Mouse (Mus musculus): ENCODE measurements around the gene Zbtb2. TPM values are rescaled to one million over a fixed set of nuclear protein-coding genes. Genes with fewer than 3 reads are reported as not detected.
"Not testable (repeated sequence)": the region's sequence is repeated elsewhere in the genome, so short reads cannot be mapped to it uniquely, and the experiment has no call there.

Gene Zbtb2
- polyA plus RNA-seq (2012; ENCODE audit: insufficient read depth, insufficient read length, low replicate concordance, missing spikeins), result not detected in 2 replicates

DNA sequence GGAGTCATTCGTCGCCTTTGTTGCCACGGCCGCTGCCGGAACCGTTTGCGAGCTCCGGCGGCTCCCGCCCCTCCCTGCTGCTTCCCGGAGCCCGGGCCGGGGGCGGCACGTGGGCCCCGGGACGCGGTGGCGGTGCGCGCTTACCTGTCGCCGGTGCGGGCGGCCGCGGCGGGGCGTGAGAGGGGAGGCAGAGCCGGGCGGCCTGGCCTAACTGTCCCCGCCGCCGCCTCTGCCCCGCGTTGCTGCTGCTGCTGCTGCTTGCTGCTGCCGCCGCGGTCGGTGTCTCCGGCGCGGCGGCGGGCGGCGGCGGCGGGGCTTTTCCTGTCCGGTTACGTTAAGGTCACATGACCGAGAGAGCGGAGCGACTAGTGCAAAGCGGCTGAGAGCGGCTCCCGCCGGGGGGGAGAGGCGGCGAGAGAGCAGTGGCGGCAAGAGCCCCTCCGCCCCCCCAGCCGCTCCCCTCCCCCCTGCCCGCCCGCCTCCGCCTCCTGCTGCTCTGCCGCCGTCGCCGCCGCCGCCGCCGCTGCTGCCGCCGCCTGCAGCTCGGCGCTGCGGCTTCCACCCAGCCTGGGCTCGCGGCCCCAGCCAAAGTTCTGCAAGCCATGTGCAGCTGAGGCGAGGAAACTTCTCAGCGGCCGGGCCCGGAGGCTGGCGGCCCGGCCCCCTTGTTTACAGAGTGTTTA, at the start of gene Zbtb2:
TSS of gene Zbtb2 (minus strand) at position 408 of the 683 bp plus-strand sequence.
- under 1% methylated on average over 77 of the region's 87 CpGs for WGBS
- H3K4me1 ChIP-seq (ENCODE audit: control insufficient read depth, insufficient read depth, low read length), result peaks cover 11% of the 10 kb centered on the region

DNA sequence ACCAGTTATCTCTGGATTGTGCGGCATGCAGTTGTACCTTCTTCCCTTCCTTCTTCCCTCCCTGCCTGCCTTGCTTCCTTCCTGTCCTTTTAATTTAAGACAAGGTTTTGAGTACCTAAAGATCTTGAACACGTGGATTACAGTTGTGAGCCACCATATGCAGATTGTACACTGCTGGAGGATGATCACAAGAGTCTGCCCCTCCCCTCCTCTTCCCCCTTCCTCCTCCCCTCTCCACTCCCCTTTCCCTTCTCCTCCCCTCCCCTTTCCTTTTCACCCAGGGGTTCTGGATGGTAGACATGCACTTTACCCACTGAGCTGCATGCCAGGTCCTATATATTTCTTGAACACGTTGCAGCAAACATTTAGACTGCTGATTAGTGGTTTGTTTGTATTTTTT, 47.5 kb upstream of the Zbtb2 start:
- Histone ChIP-seq H3K4me1 (ENCODE audit: control insufficient read depth, insufficient read depth, low read length) (peaks cover 9% of the 10 kb centered on the region; the same call in 1 of the 2 replicates), H3K4me3 (ENCODE audit: insufficient read depth, low read depth, low read length) (no peak overlapping the region), H3K27ac (ENCODE audit: insufficient read depth, low read depth, low read length) (no peak overlapping the region)
- TF ChIP-seq POLR2A (IDR thresholded peaks at IDR 0.05; ENCODE audit: insufficient read depth, low read depth, low read length), result no peak
- TF ChIP-seq CTCF (IDR thresholded peaks at IDR 0.05; ENCODE audit: insufficient read depth, low read depth, low read length), result no peak
- 86% methylated on average over 3 of the region's 3 CpGs for WGBS

More for the DNA sequence above, at the start of gene Zbtb2:
- Histone ChIP-seq H3K27ac (ENCODE audit: insufficient read depth, low read depth, low read length) (peak within 1 kb of the TSS; percentile 94), H3K4me3 (ENCODE audit: insufficient read depth, low read depth, low read length) (peak within 1 kb of the TSS; percentile 95)
- TF ChIP-seq CTCF (IDR thresholded peaks at IDR 0.05; ENCODE audit: insufficient read depth, low read depth, low read length) (no peak), POLR2A (IDR thresholded peaks at IDR 0.05; ENCODE audit: insufficient read depth, low read depth, low read length) (no peak)

DNA sequence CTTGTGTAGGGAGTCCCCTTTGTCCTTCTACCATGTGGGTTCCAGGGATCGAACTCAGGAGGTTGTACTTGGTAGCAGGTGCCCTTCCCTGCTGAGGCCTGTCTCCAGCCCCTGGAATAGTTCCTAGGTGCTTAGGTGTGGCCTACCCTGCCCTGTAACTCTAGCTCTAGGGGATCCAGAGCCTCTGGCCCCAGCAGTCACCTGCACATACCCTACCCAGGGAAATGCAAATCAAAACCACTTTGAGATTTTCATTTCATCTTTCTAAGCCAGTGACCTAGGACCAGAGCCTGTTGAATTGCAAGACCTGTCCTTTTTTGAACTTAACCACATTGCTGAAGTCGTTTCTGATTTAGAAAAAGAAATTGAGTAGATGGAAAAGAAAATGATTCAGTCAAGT, 46.0 kb upstream of the Zbtb2 start:
- 82% methylated on average over 2 of the region's 2 CpGs for WGBS
- peaks cover 12% of the 10 kb centered on the region for H3K4me1 ChIP-seq (ENCODE audit: control insufficient read depth, insufficient read depth, low read length)
- H3K27ac ChIP-seq (ENCODE audit: insufficient read depth, low read depth, low read length); H3K4me3 ChIP-seq (ENCODE audit: insufficient read depth, low read depth, low read length): not testable (repeated sequence)

DNA sequence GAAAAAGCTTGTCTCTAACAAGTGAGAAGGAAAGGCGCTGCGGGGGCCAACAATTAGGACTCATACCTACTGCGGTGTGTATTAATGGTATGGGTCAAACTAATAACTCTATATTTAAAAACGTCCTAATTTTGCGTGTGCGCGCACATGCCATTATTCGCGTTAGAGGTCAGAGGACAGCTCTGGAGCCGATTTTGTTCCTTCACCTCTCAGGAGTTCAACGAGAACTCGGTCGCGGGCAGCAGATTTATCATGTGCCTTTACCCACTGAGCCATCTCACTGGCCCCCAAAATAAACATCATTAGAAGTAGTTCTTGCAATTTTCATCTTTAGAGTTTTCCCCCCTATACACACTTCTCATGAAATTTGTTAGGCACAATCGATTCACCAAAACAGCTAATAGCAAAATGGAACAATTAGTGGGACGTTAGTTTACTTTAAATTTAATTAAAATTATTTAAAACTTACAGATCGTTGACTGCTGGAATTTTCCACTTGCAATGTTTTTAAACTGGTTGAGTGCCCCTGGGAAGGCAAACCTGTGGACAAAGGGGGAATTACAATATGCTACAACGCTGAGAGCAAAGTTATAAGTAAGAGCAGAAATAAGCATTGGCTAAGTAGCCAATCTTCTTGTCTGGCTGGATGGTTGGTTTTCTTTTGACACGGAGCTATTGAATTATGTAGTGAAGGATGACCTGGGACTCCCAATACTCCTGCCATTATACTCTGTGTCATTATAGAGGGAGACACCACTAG, 45.3 kb upstream of the Zbtb2 start:
- TF ChIP-seq POLR2A (IDR thresholded peaks at IDR 0.05; ENCODE audit: insufficient read depth, low read depth, low read length) (no peak), CTCF (IDR thresholded peaks at IDR 0.05; ENCODE audit: insufficient read depth, low read depth, low read length) (no peak)
- Histone ChIP-seq H3K27ac (ENCODE audit: insufficient read depth, low read depth, low read length) (peak overlapping the region; percentile 84), H3K4me3 (ENCODE audit: insufficient read depth, low read depth, low read length) (peak overlapping the region; percentile 86), H3K4me1 (ENCODE audit: control insufficient read depth, insufficient read depth, low read length) (peaks cover 12% of the 10 kb centered on the region)
- 6% methylated on average over 19 of the region's 19 CpGs for WGBS

DNA sequence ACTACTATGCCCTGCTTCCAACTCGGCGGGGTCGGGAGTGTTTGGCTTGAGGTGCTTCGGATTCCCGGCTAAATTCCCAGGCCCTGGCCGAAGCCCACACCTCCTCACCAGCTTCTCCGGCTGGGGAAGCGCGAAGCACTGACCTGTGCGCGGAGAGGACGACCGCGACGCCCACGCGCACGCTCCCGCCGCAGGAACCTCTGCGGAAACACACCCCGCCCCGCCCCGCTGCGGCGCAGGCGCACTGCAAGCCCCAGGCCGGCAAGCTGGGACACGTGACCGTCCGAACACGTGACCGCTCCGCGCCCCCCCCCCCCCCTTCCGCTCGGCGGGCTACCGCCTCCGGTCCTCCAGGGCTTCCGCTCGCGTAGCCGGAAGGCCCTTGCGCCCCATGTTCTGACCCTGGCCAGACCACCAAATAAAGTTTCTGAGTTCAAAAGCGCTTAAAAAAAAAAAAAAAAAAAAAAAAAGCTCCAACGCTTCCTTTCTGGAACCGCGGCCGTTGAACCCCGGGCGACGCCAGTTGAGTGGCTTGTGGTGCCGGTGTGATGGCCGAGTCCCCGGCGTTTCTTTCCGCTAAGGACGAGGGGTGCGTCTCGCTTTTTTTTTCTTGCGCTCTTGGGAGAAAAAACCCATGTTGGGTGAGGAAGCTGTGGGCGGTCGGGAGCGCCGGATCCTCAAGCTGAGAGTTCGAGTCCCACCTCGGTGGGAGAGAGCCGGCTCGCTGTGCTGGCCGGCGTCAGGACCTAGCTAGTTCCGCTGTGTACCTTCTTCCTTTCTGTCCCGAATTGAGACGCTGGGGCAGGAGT, 44.4 kb upstream of the Zbtb2 start, which contains the start of the genes Rmnd1 and Armt1:
TSS of gene Rmnd1 (minus strand) at position 266 of the 809 bp plus-strand sequence.
TSS of gene Armt1 (plus strand) at position 345 of the 809 bp plus-strand sequence.
- Histone ChIP-seq H3K4me1 (ENCODE audit: control insufficient read depth, insufficient read depth, low read length) (peaks cover 12% of the 10 kb centered on the region), H3K4me3 (ENCODE audit: insufficient read depth, low read depth, low read length) (peak within 1 kb of the TSS; percentile 89), H3K27ac (ENCODE audit: insufficient read depth, low read depth, low read length) (peak within 1 kb of the TSS; percentile 84)
- WGBS, result under 1% methylated on average over 72 of the region's 75 CpGs
- peak; percentile 91 for TF ChIP-seq POLR2A (IDR thresholded peaks at IDR 0.05; ENCODE audit: insufficient read depth, low read depth, low read length)
- TF ChIP-seq CTCF (IDR thresholded peaks at IDR 0.05; ENCODE audit: insufficient read depth, low read depth, low read length), result no peak

DNA sequence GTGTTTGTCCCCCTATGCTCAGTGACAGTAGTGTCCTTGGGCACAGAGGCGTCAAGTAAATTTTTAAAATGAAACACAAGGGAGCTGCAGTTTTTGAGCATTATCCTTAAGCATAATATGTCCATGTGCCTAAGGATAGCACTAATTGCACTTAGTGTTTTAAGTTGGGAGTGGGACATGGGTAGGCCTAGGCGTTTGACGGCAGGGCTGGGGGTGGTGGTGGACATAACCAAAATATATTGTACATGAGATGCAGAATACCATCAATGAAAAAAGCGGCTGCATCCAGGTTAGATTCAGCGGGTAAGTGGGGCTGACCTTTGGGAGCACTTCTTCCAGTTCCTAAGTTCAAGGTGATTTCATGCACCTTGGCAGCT, 43.8 kb upstream of the Zbtb2 start:
- WGBS, result 5% methylated on average over 5 of the region's 5 CpGs
- TF ChIP-seq CTCF (IDR thresholded peaks at IDR 0.05; ENCODE audit: insufficient read depth, low read depth, low read length) (no peak), POLR2A (IDR thresholded peaks at IDR 0.05; ENCODE audit: insufficient read depth, low read depth, low read length) (no peak)
- Histone ChIP-seq H3K4me1 (ENCODE audit: control insufficient read depth, insufficient read depth, low read length) (peaks cover 12% of the 10 kb centered on the region), H3K4me3 (ENCODE audit: insufficient read depth, low read depth, low read length) (peak overlapping the region; percentile 89), H3K27ac (ENCODE audit: insufficient read depth, low read depth, low read length) (peak overlapping the region; percentile 84)

DNA sequence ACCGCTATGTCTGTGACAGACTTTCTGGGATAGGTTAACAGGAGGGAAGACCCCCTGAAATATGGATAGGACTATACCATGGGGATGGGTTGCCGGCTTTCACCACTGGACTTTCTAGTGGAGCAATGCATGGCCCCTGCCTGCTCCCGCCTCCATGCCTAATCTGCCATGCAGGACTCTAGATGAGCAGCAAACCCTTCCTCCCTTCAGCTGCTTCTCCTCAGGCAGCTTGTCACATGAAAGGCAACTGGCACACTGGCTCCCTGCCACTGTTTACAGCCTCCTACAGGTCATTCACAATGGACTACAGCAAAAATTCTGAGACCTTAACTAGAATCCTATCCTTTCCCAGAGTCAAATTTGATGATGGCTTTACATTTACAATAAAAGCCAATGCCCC, 42.9 kb upstream of the Zbtb2 start:
- 75% methylated on average over 3 of the region's 3 CpGs for WGBS
- Histone ChIP-seq H3K4me1 (ENCODE audit: control insufficient read depth, insufficient read depth, low read length) (peaks cover 12% of the 10 kb centered on the region), H3K27ac (ENCODE audit: insufficient read depth, low read depth, low read length) (no peak overlapping the region), H3K4me3 (ENCODE audit: insufficient read depth, low read depth, low read length) (no peak overlapping the region)
- no peak for TF ChIP-seq CTCF (IDR thresholded peaks at IDR 0.05; ENCODE audit: insufficient read depth, low read depth, low read length)
- no peak for TF ChIP-seq POLR2A (IDR thresholded peaks at IDR 0.05; ENCODE audit: insufficient read depth, low read depth, low read length)

DNA sequence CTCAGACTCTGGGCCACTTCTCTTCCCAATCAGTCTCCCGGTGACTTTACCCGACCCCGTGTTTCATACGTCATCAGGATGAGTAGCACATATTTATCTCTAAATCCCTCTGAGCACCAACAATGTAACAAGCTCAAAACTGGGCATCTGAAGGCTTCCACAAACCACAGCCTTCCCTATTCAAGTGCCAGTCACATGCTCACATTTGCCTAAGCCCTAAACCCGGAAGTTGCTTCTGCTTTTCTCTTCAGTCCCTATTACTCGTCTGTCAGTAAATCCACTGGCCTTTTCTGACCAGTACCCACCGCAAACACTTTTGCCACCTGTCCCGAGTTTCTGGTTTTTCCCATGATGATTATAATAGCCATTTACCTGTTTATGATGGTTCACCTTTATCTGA, 42.5 kb upstream of the Zbtb2 start:
- Histone ChIP-seq H3K27ac (ENCODE audit: insufficient read depth, low read depth, low read length) (no peak overlapping the region), H3K4me3 (ENCODE audit: insufficient read depth, low read depth, low read length) (no peak overlapping the region), H3K4me1 (ENCODE audit: control insufficient read depth, insufficient read depth, low read length) (peaks cover 12% of the 10 kb centered on the region)
- whole genome bisulfite sequencing, result 82% methylated on average over 8 of the region's 8 CpGs
- TF ChIP-seq CTCF (IDR thresholded peaks at IDR 0.05; ENCODE audit: insufficient read depth, low read depth, low read length), result no peak
- TF ChIP-seq POLR2A (IDR thresholded peaks at IDR 0.05; ENCODE audit: insufficient read depth, low read depth, low read length), result no peak

Data from olfactory bulb, adult 2 months (tissue).